Mouse (Mus musculus): Measurements from ENCODE around the gene Mroh2a.
A peak's percentile ranks its signal among the peaks of the same experiment; 100 is the strongest.

Gene Mroh2a

GRCm38 (mm10) chr1:88226670-88227379, at the start of gene Mroh2a:
TSS of gene Mroh2a (plus strand) at chr1:88226986.
- DNase-seq, result no peak

GRCm38 (mm10) chr1:88179657-88180056, 47.1 kb upstream of the Mroh2a start:
- no peak for DNase-seq

GRCm38 (mm10) chr1:88186325-88186935, 40.4 kb upstream of the Mroh2a start:
- no peak for DNase-seq

GRCm38 (mm10) chr1:88192136-88192535, 34.6 kb upstream of the Mroh2a start:
- no peak for DNase-seq

- DNase-seq, result no peak
Observed at GRCm38 (mm10) chr1:88195687-88196086, 31.1 kb upstream of the Mroh2a start.

GRCm38 (mm10) chr1:88197443-88197842, 29.3 kb upstream of the Mroh2a start:
- no peak for DNase-seq

- DNase-seq, result no peak
Observed at GRCm38 (mm10) chr1:88199996-88200395, 26.8 kb upstream of the Mroh2a start.

GRCm38 (mm10) chr1:88200456-88200855, 26.3 kb upstream of the Mroh2a start, which contains the start of gene Ugt1a2:
TSS of gene Ugt1a2 (plus strand) at chr1:88200601.
- DNase-seq, result no peak

GRCm38 (mm10) chr1:88205294-88205922, 21.4 kb upstream of the Mroh2a start, which contains the start of gene Dnajb3:
TSS of gene Dnajb3 (minus strand) at chr1:88205782.
- peak; percentile 86 for DNase-seq

GRCm38 (mm10) chr1:88206843-88207479, 19.8 kb upstream of the Mroh2a start:
- no peak for DNase-seq

- DNase-seq, result no peak
Observed at GRCm38 (mm10) chr1:88211812-88212211, 15.0 kb upstream of the Mroh2a start, which contains the start of gene Ugt1a1. TSS of gene Ugt1a1 (plus strand) at chr1:88211959.

GRCm38 (mm10) chr1:88212341-88213045, 14.3 kb upstream of the Mroh2a start:
- DNase-seq, result no peak

GRCm38 (mm10) chr1:88213061-88213460, 13.7 kb upstream of the Mroh2a start:
- DNase-seq, result no peak

GRCm38 (mm10) chr1:88213766-88214461, 12.9 kb upstream of the Mroh2a start:
- DNase-seq, result no peak

GRCm38 (mm10) chr1:88214462-88214952, 12.3 kb upstream of the Mroh2a start:
- no peak for DNase-seq

- no peak for DNase-seq
Observed at GRCm38 (mm10) chr1:88215466-88216380, 11.1 kb upstream of the Mroh2a start.

GRCm38 (mm10) chr1:88216551-88216950, 10.2 kb upstream of the Mroh2a start:
- no peak for DNase-seq

- DNase-seq, result no peak
Observed at GRCm38 (mm10) chr1:88217144-88217543, 9.6 kb upstream of the Mroh2a start.

GRCm38 (mm10) chr1:88217576-88217975, 9.2 kb upstream of the Mroh2a start:
- DNase-seq, result no peak

GRCm38 (mm10) chr1:88218051-88218450, 8.7 kb upstream of the Mroh2a start:
- no peak for DNase-seq

- DNase-seq, result no peak
Observed at GRCm38 (mm10) chr1:88218591-88218990, 8.2 kb upstream of the Mroh2a start.

Data from thymus, postnatal 25 days (tissue).